Mouse (Mus musculus) lung, postnatal 0 days (tissue): Measurements from ENCODE around the gene Krt26.

ENCODE experiments used
- CTCF ChIP-seq: IDR thresholded peaks from 2 replicates; pipeline ENCODE4 v1.5.1; 2016; ENCODE audit warnings: antibody characterized with exemption, mild to moderate bottlenecking
- EP300 ChIP-seq: IDR thresholded peaks from 2 replicates; pipeline ENCODE4 v1.6.1; 2016; ENCODE audit warnings: antibody characterized with exemption, mild to moderate bottlenecking, control low read depth

DNA sequence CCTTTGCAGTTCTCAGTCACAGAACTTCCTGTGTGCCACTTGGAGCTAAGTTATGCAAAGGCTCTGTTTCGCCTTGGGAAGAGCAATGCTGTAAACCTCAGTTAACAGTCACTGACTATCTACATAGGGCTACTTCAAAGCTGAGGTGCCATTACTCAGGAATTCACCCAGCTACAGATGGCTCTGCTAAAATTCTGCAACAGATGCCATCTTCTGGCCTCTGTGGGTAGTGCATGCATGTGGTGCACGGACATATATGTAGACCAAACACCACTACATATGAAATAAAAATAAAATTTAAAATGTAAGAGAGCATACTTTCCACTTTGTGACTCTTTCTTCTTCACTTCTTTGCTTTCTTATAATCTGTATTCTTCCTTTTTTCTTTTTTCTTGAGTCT lies 30.2 kb downstream of the Krt26 start:
- peak; percentile 79 for TF ChIP-seq CTCF
- TF ChIP-seq EP300: no peak
